In the genomic region with DNA sequence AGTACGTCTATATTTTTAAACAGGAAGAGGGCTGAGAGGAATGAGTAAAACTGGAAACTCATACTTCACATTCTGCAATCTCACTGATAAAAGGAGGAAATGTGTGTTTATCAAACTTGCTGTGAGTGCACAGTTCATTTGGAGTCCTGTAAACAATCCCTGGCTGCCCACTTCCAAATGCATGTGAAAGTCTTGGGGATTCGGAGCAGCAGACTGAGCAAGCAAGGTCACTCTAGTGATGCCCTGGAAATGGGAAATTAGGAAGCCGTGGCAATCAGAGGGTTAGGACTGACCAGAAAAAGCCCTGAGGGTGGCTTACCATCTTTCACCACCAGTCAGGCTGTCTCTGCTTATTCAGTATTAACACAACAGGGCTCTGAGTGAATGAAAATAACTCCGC, we compare ENCODE assay signal across 9 mouse cellular contexts. TPM values are rescaled to one million over a fixed set of nuclear protein-coding genes. Genes with fewer than 3 reads are reported as not detected.
DNase-seq lines count a peak whose midpoint lies in the region; ATAC-seq lines count a peak whose summit lies in the region.
"Had no signal": no experiment of that assay in that cellular context is flagged by ENCODE, and none has a peak within 500 bp of the region (broad histone marks: within the 10 kb centered on the region; RNA-seq: fewer than 3 reads in every experiment).

No protein-coding gene starts in this region.

- no peak overlapping the region for H3K4me3 ChIP-seq in hindbrain, embryonic 14.5 days (replicated peaks; ENCODE audit: low read length)
- H3K4me3 ChIP-seq in liver, embryonic 13.5 days (replicated peaks): no peak overlapping the region
- H3K4me3 ChIP-seq in midbrain, embryonic 14.5 days (replicated peaks; ENCODE audit: low read depth, low read length): no peak overlapping the region

- H3K9ac ChIP-seq in hindbrain, embryonic 14.5 days: no peak overlapping the region
- no peak overlapping the region for H3K9ac ChIP-seq in liver, embryonic 13.5 days
- no peak overlapping the region for H3K9ac ChIP-seq in midbrain, embryonic 14.5 days (replicated peaks; ENCODE audit: low read length)

- H3K4me1 ChIP-seq in hindbrain, embryonic 14.5 days (replicated peaks; ENCODE audit: control insufficient read depth, insufficient read depth, low read length): peaks cover 4% of the 10 kb centered on the region; the same call in 1 of the 2 replicates
- H3K4me1 ChIP-seq in liver, embryonic 13.5 days (replicated peaks): peaks cover 2% of the 10 kb centered on the region; the same call in 1 of the 2 replicates
- H3K4me1 ChIP-seq in midbrain, embryonic 14.5 days (ENCODE audit: control insufficient read depth, insufficient read depth, low read length): no peaks in the 10 kb centered on the region

- no peaks in the 10 kb centered on the region for H3K9me3 ChIP-seq in hindbrain, embryonic 14.5 days (ENCODE audit: control insufficient read depth, low read length)
- H3K9me3 ChIP-seq in liver, embryonic 13.5 days (replicated peaks): no peaks in the 10 kb centered on the region
- H3K9me3 ChIP-seq in midbrain, embryonic 14.5 days (ENCODE audit: control insufficient read depth, low read length): no peaks in the 10 kb centered on the region

- WGBS in hindbrain, embryonic 14.5 days: 49% methylated on average over 4 of the region's 4 CpGs
- WGBS in liver, embryonic 13.5 days (ENCODE audit: insufficient replicate concordance): 57% methylated on average over 4 of the region's 4 CpGs
- WGBS in midbrain, embryonic 14.5 days: 59% methylated on average over 4 of the region's 4 CpGs

- peak; percentile 5 to 12 for DNase-seq in cerebellum, postnatal 10 days
- no peak for DNase-seq in cerebellum, adult 11 months
- peak; percentile 2 for DNase-seq in adrenal gland, postnatal 10 days
- DNase-seq in hindbrain, embryonic 14.5 days (ENCODE audit: low spot score): no peak
- no peak for DNase-seq in liver, embryonic 13.5 days
- DNase-seq in layer of hippocampus, postnatal 36 days: no peak
- DNase-seq in right cerebral cortex, adult 18-20 months: no peak
- no peak for DNase-seq in midbrain, embryonic 14.5 days
- DNase-seq: thymus, postnatal 14 days had no signal

- H3K27me3 ChIP-seq in hindbrain, embryonic 14.5 days (ENCODE audit: control insufficient read depth, insufficient read depth, low read length): no peaks in the 10 kb centered on the region
- no peaks in the 10 kb centered on the region for H3K27me3 ChIP-seq in liver, embryonic 13.5 days
- no peaks in the 10 kb centered on the region for H3K27me3 ChIP-seq in midbrain, embryonic 14.5 days (ENCODE audit: control insufficient read depth, insufficient read depth, low read length)

- H3K36me3 ChIP-seq in hindbrain, embryonic 14.5 days (replicated peaks; ENCODE audit: control insufficient read depth, insufficient read depth): no peaks in the 10 kb centered on the region
- no peaks in the 10 kb centered on the region for H3K36me3 ChIP-seq in liver, embryonic 13.5 days
- no peaks in the 10 kb centered on the region for H3K36me3 ChIP-seq in midbrain, embryonic 14.5 days (ENCODE audit: control insufficient read depth, insufficient read depth, low read length)

- H3K27ac ChIP-seq in hindbrain, embryonic 14.5 days: peak overlapping the region; percentile 27; the same call in 1 of the 2 replicates
- H3K27ac ChIP-seq in liver, embryonic 13.5 days: no peak overlapping the region; the same call in 1 of the 2 replicates
- no peak overlapping the region for H3K27ac ChIP-seq in midbrain, embryonic 14.5 days (replicated peaks; ENCODE audit: low read depth, low read length)

- H3K4me2 ChIP-seq in hindbrain, embryonic 14.5 days (replicated peaks): no peak overlapping the region
- H3K4me2 ChIP-seq in liver, embryonic 13.5 days: no peak overlapping the region
- no peak overlapping the region for H3K4me2 ChIP-seq in midbrain, embryonic 14.5 days (ENCODE audit: low read length)

- no peak for ATAC-seq in hindbrain, embryonic 14.5 days (ENCODE audit: low FRiP score)
- peak; percentile 65 for ATAC-seq in liver, embryonic 13.5 days (ENCODE audit: low read depth)
- ATAC-seq in midbrain, embryonic 14.5 days (ENCODE audit: low FRiP score, low TSS enrichment): no peak

RNA-seq across cellular contexts. Expression of a gene that starts 30.1 kb away (rescaled TPM):
- total RNA-seq in adrenal gland, postnatal 10 days (2021): 10 to 100 TPM; 14.1 to 18.1 TPM
- 15.0 and 15.2 TPM in 2 replicates for polyA plus RNA-seq in hindbrain, embryonic 14.5 days (2014; fragmentation: Nextera tagmentation; extraction: Ambion mirVana)
- 8.3 and 10.4 TPM in 2 replicates for polyA plus RNA-seq in liver, embryonic 13.5 days (2015; fragmentation: Nextera tagmentation; extraction: Ambion mirVana)
- total RNA-seq in layer of hippocampus, postnatal 36 days (2021): 10 to 100 TPM; 12.4 to 14.5 TPM
- polyA plus RNA-seq in midbrain, embryonic 14.5 days (2014; fragmentation: Nextera tagmentation; extraction: Ambion mirVana): 13.5 and 14.0 TPM in 2 replicates

Comparison
In these comparisons a context has a peak if more than half of its experiments do, and no peak if none do; other contexts are left out.
1. DNase-seq: peak in cerebellum, postnatal 10 days (2 of 2) and adrenal gland, postnatal 10 days (single experiment); none in cerebellum, adult 11 months (single experiment), hindbrain, embryonic 14.5 days (single experiment), liver, embryonic 13.5 days (single experiment), layer of hippocampus, postnatal 36 days (0 of 2), right cerebral cortex, adult 18-20 months (single experiment) and midbrain, embryonic 14.5 days (single experiment).